Mouse (Mus musculus): Measurements from ENCODE around the gene Pgap3. TPM values are rescaled to one million over a fixed set of nuclear protein-coding genes. Genes with fewer than 3 reads are reported as not detected.

Pgap3 gene
- polyA plus RNA-seq, 1 experiment from 2014 or later = 17.4 TPM

DNA sequence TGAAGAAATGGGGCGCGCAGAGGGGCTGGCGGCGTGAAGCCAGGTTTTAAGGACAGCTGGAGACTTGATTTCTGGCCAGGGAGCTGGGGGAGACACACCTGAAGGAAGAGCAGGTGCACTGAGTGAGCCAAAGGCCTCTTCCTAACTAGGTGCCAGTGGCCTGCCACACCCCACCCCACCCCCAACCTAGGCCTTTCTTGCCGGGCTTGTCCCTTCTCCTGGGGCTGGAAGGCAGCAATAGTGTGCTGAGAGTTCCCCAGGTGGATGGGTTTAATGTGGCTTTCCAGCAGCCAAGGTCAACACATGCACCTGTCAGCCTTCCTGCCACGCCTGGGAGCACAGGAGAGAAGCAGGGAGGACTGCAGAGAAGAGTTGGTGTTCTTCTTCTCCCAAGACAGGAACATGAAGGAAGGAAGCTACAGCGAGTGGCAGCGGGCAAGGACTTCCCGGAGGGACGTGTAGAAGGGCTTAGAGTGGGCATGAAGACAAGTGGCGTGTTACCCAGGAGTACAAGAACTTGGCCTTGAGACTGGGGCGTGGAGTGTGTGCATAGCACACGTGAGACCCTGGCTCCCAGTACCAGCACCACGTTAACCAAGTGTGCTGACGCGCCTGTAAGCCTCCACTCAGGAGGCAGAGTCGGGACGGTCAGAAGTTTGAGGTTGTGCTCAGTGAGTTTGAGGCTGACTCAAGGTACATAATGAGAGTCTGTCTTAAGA, 47.9 kb downstream of the Pgap3 start:
- no peak for TF ChIP-seq CTCF (IDR thresholded peaks at IDR 0.05; ENCODE audit: low read depth)
- Histone ChIP-seq H3K4me2 (ENCODE audit: low read length) (no peak overlapping the region), H3K9me3 (replicated peaks; ENCODE audit: low read length) (no peaks in the 10 kb centered on the region), H3K27me3 (ENCODE audit: insufficient read depth, low read length) (peaks cover 23% of the 10 kb centered on the region), H3K36me3 (ENCODE audit: insufficient read depth, low read length) (no peaks in the 10 kb centered on the region), H3K27ac (no peak overlapping the region), H3K4me3 (replicated peaks; ENCODE audit: low read depth, low read length) (no peak overlapping the region), H3K9ac (ENCODE audit: low read depth, low read length) (no peak overlapping the region), H3K4me1 (replicated peaks; ENCODE audit: insufficient read depth, low read length) (peaks cover 13% of the 10 kb centered on the region)
- ATAC-seq (replicated peaks; ENCODE audit: low FRiP score, low read depth) = no peak
- 73% methylated on average over 18 of the region's 18 CpGs for WGBS
- no peak for DNase-seq (ENCODE audit: low spot score)

DNA sequence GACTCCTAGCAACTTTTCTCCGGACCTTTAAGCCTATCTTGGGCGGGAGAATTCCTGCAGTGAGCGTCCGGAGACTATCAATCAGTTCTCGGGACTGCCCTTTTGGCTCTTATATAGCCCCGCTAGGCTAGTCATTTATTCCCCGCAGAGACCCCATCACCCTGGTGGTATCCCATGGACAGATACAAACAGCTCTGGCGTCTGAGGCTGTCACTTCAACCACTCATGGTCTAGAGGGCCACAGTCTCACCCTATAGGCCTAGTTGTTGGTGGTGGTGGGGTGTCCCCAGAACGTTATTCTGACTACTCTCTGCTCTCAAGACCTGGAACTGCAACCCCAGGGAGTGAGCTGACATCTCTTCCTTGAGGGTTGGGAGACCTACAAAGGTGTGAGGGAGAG, 51.0 kb downstream of the Pgap3 start:
- 17% methylated on average over 9 of the region's 9 CpGs for WGBS
- TF ChIP-seq CTCF (IDR thresholded peaks at IDR 0.05; ENCODE audit: low read depth) = no peak
- Histone ChIP-seq H3K4me1 (replicated peaks; ENCODE audit: insufficient read depth, low read length) (peaks cover 9% of the 10 kb centered on the region; the same call in 1 of the 2 replicates), H3K27me3 (ENCODE audit: insufficient read depth, low read length) (peaks cover 37% of the 10 kb centered on the region), H3K9me3 (replicated peaks; ENCODE audit: low read length) (no peaks in the 10 kb centered on the region), H3K4me3 (replicated peaks; ENCODE audit: low read depth, low read length) (peak overlapping the region; percentile 42; the same call in 1 of the 2 replicates), H3K9ac (ENCODE audit: low read depth, low read length) (0 out of 2 replicates have a peak overlapping the region, but pooled peaks have one; percentile 5), H3K4me2 (ENCODE audit: low read length) (peak overlapping the region; percentile 93), H3K27ac (no peak overlapping the region), H3K36me3 (ENCODE audit: insufficient read depth, low read length) (no peaks in the 10 kb centered on the region)
- DNase-seq (ENCODE audit: low spot score) = no peak
- ATAC-seq (replicated peaks; ENCODE audit: low FRiP score, low read depth) = no peak

DNA sequence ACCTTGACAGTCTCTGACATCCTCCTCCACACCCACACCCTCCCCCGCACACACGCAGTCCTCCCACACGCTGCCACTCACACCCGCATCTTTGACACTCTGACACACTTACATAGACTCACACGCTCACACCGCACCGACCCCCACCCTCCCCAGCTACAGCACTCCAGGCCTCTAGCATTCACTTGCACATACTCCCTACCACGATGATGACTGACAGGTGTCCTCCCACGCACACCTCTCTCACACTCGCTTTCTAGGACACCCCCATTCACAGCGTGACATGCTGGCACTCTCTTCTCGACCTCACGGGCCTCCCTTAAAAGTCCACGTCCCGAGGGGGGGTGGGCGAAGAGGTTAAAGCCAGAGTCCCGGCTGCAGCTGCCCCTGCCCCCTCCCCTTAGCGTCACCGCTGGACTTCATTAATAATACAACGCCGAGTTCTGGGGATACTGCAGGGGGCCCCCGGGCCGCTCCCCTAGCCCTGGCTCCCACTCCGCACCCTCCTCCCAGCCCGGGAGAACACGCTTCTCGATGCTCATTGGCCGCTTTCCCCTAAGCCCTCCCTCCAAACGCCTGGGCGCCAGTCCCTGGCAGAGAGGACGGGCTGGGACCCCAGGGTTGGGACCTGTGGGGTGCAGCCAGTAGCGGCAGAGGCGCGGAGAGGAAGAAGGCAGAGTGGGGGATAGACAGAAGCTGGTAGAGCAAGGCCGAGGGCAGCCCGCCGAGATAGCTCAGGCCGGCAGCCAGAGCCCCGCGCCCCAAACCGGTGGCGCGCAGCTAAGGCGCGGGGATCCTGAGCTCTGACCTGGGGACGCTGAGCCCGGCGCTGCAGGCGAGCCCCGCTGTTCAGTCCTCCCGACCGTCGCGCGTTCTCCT, 52.0 kb downstream of the Pgap3 start, which contains the start of gene Ppp1r1b:
Gene Ppp1r1b (plus strand): TSS at position 322 of the 879 bp plus-strand sequence.
- peak within 1 kb of the TSS; percentile 55 for H3K9ac ChIP-seq (ENCODE audit: low read depth, low read length)
- H3K27ac ChIP-seq = no peak within 1 kb of the TSS
- no peaks in the 10 kb centered on the region for H3K36me3 ChIP-seq (ENCODE audit: insufficient read depth, low read length)
- H3K27me3 ChIP-seq (ENCODE audit: insufficient read depth, low read length) = peaks cover 37% of the 10 kb centered on the region
- ATAC-seq (replicated peaks; ENCODE audit: low FRiP score, low read depth) = peak; percentile 33; the same call in 1 of the 2 replicates
- TF ChIP-seq CTCF (IDR thresholded peaks at IDR 0.05; ENCODE audit: low read depth) = no peak
- peak; percentile 57 for DNase-seq (ENCODE audit: low spot score)
- H3K4me1 ChIP-seq (replicated peaks; ENCODE audit: insufficient read depth, low read length) = peaks cover 9% of the 10 kb centered on the region; the same call in 1 of the 2 replicates
- H3K4me2 ChIP-seq (ENCODE audit: low read length) = peak within 1 kb of the TSS; percentile 93
- peak within 1 kb of the TSS; percentile 42 for H3K4me3 ChIP-seq (replicated peaks; ENCODE audit: low read depth, low read length)
- H3K9me3 ChIP-seq (replicated peaks; ENCODE audit: low read length) = no peaks in the 10 kb centered on the region
- under 1% methylated on average over 55 of the region's 55 CpGs for WGBS

DNA sequence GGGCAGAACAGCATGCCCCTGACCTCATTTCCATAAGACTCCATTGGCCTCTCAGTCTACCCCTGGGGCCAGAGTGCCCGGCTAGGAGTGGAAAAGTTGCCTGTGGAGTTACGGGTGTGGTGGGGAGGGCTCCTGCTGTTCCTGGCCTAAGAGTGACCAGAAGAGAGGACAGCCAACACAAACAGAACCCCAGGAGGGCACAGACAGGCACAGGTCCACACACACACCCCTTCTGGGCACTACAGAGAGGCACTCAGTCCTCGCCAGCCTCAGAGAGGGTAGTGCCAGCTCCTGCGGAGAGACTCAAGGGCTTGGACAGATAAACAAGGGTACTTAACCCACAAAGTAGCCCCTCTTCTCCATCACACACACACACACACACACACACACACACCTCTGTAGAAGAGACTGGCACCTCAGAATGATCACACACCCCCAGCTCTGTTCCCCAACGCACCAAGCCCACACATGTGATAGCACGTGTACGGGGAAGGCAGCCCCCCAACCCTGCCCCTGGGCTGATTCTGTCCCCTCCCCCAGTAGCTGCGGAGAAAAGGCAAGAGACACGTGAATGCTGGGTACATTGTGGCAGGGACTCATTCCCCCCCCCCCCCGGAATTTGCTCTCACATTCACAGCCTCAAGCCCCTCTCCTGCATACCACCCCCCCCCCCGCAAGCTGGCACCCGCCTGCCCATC, 52.8 kb downstream of the Pgap3 start:
- peaks cover 37% of the 10 kb centered on the region for H3K27me3 ChIP-seq (ENCODE audit: insufficient read depth, low read length)
- 13% methylated on average over 10 of the region's 12 CpGs for WGBS
- H3K36me3 ChIP-seq (ENCODE audit: insufficient read depth, low read length) = no peaks in the 10 kb centered on the region
- H3K9ac ChIP-seq (ENCODE audit: low read depth, low read length) = no peak overlapping the region
- H3K4me2 ChIP-seq (ENCODE audit: low read length) = peak overlapping the region; percentile 93; the same call in 1 of the 2 replicates
- DNase-seq (ENCODE audit: low spot score) (no peak), ATAC-seq (replicated peaks; ENCODE audit: low FRiP score, low read depth) (no peak)
- peaks cover 9% of the 10 kb centered on the region; the same call in 1 of the 2 replicates for H3K4me1 ChIP-seq (replicated peaks; ENCODE audit: insufficient read depth, low read length)
- H3K9me3 ChIP-seq (replicated peaks; ENCODE audit: low read length) = no peaks in the 10 kb centered on the region
- H3K4me3 ChIP-seq (replicated peaks; ENCODE audit: low read depth, low read length) = no peak overlapping the region
- no peak for TF ChIP-seq CTCF (IDR thresholded peaks at IDR 0.05; ENCODE audit: low read depth)
- H3K27ac ChIP-seq = no peak overlapping the region

DNA sequence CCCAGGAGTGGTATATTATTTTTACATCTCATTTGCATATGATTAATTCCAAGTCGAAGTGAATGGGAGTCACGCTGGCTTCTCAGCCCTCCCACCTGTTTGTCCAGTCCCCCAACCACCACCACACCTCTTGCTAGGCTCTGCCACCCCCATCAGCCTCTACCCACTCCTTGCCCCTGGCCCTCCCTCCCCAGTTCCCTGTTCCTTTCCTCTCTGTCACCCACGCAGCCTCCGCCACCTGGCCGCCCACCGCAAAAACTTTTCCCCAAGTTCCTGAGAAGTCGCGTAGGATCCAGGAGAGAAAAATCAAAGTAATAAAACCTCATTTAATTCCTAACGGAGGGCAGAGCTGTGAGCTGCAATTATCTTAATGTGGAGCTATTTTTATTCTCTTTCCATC, 54.1 kb downstream of the Pgap3 start:
- Histone ChIP-seq H3K4me1 (replicated peaks; ENCODE audit: insufficient read depth, low read length) (peaks cover 16% of the 10 kb centered on the region; the same call in 1 of the 2 replicates), H3K4me3 (replicated peaks; ENCODE audit: low read depth, low read length) (no peak overlapping the region), H3K27ac (no peak overlapping the region), H3K36me3 (ENCODE audit: insufficient read depth, low read length) (no peaks in the 10 kb centered on the region), H3K27me3 (ENCODE audit: insufficient read depth, low read length) (peaks cover 36% of the 10 kb centered on the region), H3K4me2 (ENCODE audit: low read length) (no peak overlapping the region), H3K9me3 (replicated peaks; ENCODE audit: low read length) (no peaks in the 10 kb centered on the region), H3K9ac (ENCODE audit: low read depth, low read length) (no peak overlapping the region)
- ATAC-seq (replicated peaks; ENCODE audit: low FRiP score, low read depth) (no peak), DNase-seq (ENCODE audit: low spot score) (no peak)
- 12% methylated on average over 9 of the region's 9 CpGs for WGBS
- TF ChIP-seq CTCF (IDR thresholded peaks at IDR 0.05; ENCODE audit: low read depth) = no peak

DNA sequence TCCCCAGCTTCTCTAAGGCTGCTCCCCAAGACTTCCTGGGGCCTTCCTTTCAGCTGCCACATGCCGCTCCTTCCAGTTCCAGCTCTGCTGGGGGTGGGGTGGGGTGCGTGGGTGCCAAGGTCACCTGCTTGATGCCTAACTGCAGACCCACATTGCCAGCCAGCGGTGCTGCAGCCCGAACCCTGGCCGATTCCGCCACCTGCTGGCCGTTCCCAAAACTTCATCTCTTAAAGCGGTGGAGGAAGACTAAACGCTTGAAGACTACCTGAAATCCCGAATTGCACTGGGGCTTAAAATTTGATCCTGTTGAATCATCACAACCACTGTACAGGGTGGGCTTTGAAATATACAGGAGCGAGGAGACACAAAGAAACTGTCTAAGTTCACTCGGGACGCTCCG, 55.0 kb downstream of the Pgap3 start:
- Histone ChIP-seq H3K4me3 (replicated peaks; ENCODE audit: low read depth, low read length) (no peak overlapping the region), H3K9me3 (replicated peaks; ENCODE audit: low read length) (no peaks in the 10 kb centered on the region), H3K4me1 (replicated peaks; ENCODE audit: insufficient read depth, low read length) (peaks cover 16% of the 10 kb centered on the region; the same call in 1 of the 2 replicates), H3K36me3 (ENCODE audit: insufficient read depth, low read length) (no peaks in the 10 kb centered on the region), H3K4me2 (ENCODE audit: low read length) (peak overlapping the region; percentile 42), H3K9ac (ENCODE audit: low read depth, low read length) (no peak overlapping the region), H3K27me3 (ENCODE audit: insufficient read depth, low read length) (peaks cover 33% of the 10 kb centered on the region), H3K27ac (no peak overlapping the region)
- DNase-seq (ENCODE audit: low spot score) (peak; percentile 71), ATAC-seq (replicated peaks; ENCODE audit: low FRiP score, low read depth) (no peak)
- TF ChIP-seq CTCF (IDR thresholded peaks at IDR 0.05; ENCODE audit: low read depth) = peak; percentile 83
- WGBS = 2% methylated on average over 14 of the region's 14 CpGs

Measured in kidney, postnatal 0 days (tissue).